Mouse (Mus musculus) intestine, embryonic 15.5 days (tissue): ENCODE measurements at regions not wholly inside any gene's neighbourhood (a gene's known extent, or its start where the extent isn't known, plus 50 kb on each side); places are given as distances from the start of the nearest gene placed in this dataset.
"Not testable (repeated sequence)": the region's sequence is repeated elsewhere in the genome, so short reads cannot be mapped to it uniquely, and the experiment has no call there.

Experiments used
- ATAC-seq: fragments of 200-750 bp; cut with Nextera tagmentation; 2 replicates; pipeline ENCODE4 v1.8.0; 2017; ENCODE audit warnings: moderate TSS enrichment, moderate library complexity
- H3K27ac ChIP-seq: fragments of 300-500 bp; sonication (generic); 2 replicates; pipeline ENCODE4 v1.5.1; 2015; ENCODE audit warnings: mild to moderate bottlenecking, inconsistent platforms
- H3K27me3 ChIP-seq: fragments of 300-500 bp; sonication (generic); replicated peaks from 2 replicates; pipeline ENCODE4 v1.6.1; 2015; ENCODE audit warnings: inconsistent platforms
- H3K36me3 ChIP-seq: fragments of 300-500 bp; sonication (generic); 2 replicates; pipeline ENCODE4 v1.6.1; 2015; ENCODE audit warnings: inconsistent platforms
- H3K4me1 ChIP-seq: fragments of 300-500 bp; sonication (generic); replicated peaks from 2 replicates; pipeline ENCODE4 v1.6.1; 2015; ENCODE audit warnings: inconsistent platforms
- H3K4me2 ChIP-seq: fragments of 300-500 bp; sonication (generic); replicated peaks from 2 replicates; pipeline ENCODE4 v1.6.1; 2015; ENCODE audit warnings: mild to moderate bottlenecking, inconsistent platforms
- H3K4me3 ChIP-seq: fragments of 300-500 bp; sonication (generic); replicated peaks from 2 replicates; pipeline ENCODE4 v1.5.1; 2015; ENCODE audit warnings: inconsistent platforms
- H3K9ac ChIP-seq: fragments of 300-500 bp; sonication (generic); 2 replicates; pipeline ENCODE4 v1.6.1; 2015; ENCODE audit warnings: inconsistent platforms
- H3K9me3 ChIP-seq: fragments of 300-500 bp; sonication (generic); 2 replicates; pipeline ENCODE4 v1.6.1; 2016; ENCODE audit warnings: inconsistent platforms
- WGBS: fragments of 180-500 bp; shearing (Covaris S2); methylation state at CpG from one replicate; pipeline ENCODE4 v1.1.7; 2015; 5-methylcytosine and 5-hydroxymethylcytosine counted together

- no peak overlapping the region for H3K27ac ChIP-seq
- no peaks in the 10 kb centered on the region for H3K4me1 ChIP-seq
- no peaks in the 10 kb centered on the region for H3K36me3 ChIP-seq
- no peak for ATAC-seq
- H3K27me3 ChIP-seq = no peaks in the 10 kb centered on the region
- H3K9me3 ChIP-seq = no peaks in the 10 kb centered on the region
- 70% methylated on average over 3 of the region's 3 CpGs for WGBS
- no peak overlapping the region for H3K4me2 ChIP-seq
- H3K4me3 ChIP-seq = no peak overlapping the region
- H3K9ac ChIP-seq = no peak overlapping the region
These were observed 189.1 kb upstream of the P2ry1 start for GRCm38 (mm10) chr3:60813485-60813884.

DNA sequence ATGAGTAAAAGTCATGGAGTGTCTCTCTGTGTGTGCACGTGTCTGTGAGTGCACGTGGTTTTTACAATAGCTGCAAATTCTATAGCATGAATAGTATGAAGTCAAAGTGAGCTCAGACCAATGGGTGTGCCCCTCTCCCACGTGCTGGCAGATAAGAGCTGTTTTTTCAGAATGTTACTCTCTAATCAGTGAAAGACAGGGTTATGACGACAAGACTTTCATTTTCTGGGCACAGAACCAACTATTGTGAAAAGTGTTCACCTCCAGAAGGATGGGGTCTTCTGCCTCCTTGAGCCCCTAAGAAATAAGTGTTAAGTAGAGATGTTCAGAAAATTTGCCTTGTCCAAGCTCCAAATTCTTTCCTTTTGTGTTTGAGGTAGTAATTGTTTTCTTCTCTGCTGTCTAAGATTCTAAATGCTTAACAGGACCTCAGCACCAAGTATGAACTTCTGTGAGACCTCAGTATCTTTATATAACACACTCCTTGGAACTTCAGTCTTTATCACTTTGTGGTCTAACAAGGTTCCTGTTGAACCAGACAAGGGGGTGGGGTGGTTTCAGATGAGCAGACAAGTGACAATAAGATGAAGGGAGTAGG lies 182.8 kb upstream of the P2ry1 start:
- no peaks in the 10 kb centered on the region for H3K9me3 ChIP-seq
- H3K4me2 ChIP-seq = no peak overlapping the region
- no peaks in the 10 kb centered on the region for H3K27me3 ChIP-seq
- H3K9ac ChIP-seq = no peak overlapping the region
- H3K4me1 ChIP-seq = no peaks in the 10 kb centered on the region
- H3K27ac ChIP-seq = no peak overlapping the region
- no peaks in the 10 kb centered on the region for H3K36me3 ChIP-seq
- no peak overlapping the region for H3K4me3 ChIP-seq
- ATAC-seq = peak; percentile 82
- WGBS = 55% methylated on average over 4 of the region's 4 CpGs

- Histone ChIP-seq H3K4me3 (no peak overlapping the region), H3K9ac (no peak overlapping the region), H3K36me3 (no peaks in the 10 kb centered on the region), H3K9me3 (no peaks in the 10 kb centered on the region), H3K27ac (no peak overlapping the region), H3K27me3 (no peaks in the 10 kb centered on the region), H3K4me1 (no peaks in the 10 kb centered on the region), H3K4me2 (no peak overlapping the region)
- no peak for ATAC-seq
These were observed 181.1 kb upstream of the P2ry1 start for GRCm38 (mm10) chr3:60821463-60821862.

GRCm38 (mm10) chr3:60826759-60827158 lies 175.8 kb upstream of the P2ry1 start:
- Histone ChIP-seq H3K9ac (no peak overlapping the region), H3K27me3 (no peaks in the 10 kb centered on the region), H3K9me3 (no peaks in the 10 kb centered on the region), H3K27ac (no peak overlapping the region), H3K36me3 (no peaks in the 10 kb centered on the region), H3K4me1 (no peaks in the 10 kb centered on the region), H3K4me2 (no peak overlapping the region), H3K4me3 (no peak overlapping the region)
- WGBS = 57% methylated on average over 4 of the region's 4 CpGs
- ATAC-seq = no peak

DNA sequence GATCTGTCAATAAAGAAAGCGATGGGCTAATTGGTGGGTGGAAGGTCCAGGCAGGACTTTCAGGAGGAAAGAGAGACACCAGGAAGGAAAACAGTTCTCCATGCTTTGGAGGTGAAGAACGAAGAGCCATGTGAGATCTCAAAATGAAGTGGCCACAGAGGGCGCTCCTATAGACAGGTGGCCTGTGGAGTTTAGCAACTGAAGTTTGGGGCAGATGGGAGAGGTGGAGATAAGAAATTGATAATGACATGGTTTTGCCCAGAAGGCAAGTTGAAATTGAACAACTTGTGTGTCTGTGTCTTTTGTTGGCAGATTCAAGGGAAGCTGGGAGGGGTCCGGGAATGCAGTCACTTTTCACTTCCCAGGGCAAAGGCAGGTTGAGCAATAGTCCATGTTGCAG lies 170.2 kb upstream of the P2ry1 start:
- WGBS = 84% methylated on average over 4 of the region's 4 CpGs
- Histone ChIP-seq H3K9me3 (no peaks in the 10 kb centered on the region), H3K4me1 (no peaks in the 10 kb centered on the region), H3K4me3 (no peak overlapping the region), H3K36me3 (no peaks in the 10 kb centered on the region), H3K4me2 (no peak overlapping the region), H3K27ac (no peak overlapping the region), H3K9ac (no peak overlapping the region), H3K27me3 (no peaks in the 10 kb centered on the region)
- no peak for ATAC-seq

GRCm38 (mm10) chr3:60841895-60842294 lies 160.7 kb upstream of the P2ry1 start:
- H3K4me2 ChIP-seq = no peak overlapping the region
- no peak overlapping the region for H3K9ac ChIP-seq
- no peaks in the 10 kb centered on the region for H3K9me3 ChIP-seq
- H3K36me3 ChIP-seq = no peaks in the 10 kb centered on the region
- no peak overlapping the region for H3K27ac ChIP-seq
- H3K27me3 ChIP-seq = no peaks in the 10 kb centered on the region
- ATAC-seq = no peak
- no peaks in the 10 kb centered on the region for H3K4me1 ChIP-seq
- H3K4me3 ChIP-seq = no peak overlapping the region
- WGBS = 94% methylated on average over 1 of the region's 1 CpGs

- 79% methylated on average over 2 of the region's 2 CpGs for WGBS
- H3K4me2 ChIP-seq = no peak overlapping the region
- no peak overlapping the region for H3K27ac ChIP-seq
- H3K4me3 ChIP-seq = no peak overlapping the region
- H3K9ac ChIP-seq = no peak overlapping the region
- H3K9me3 ChIP-seq = no peaks in the 10 kb centered on the region
- ATAC-seq = no peak
- no peaks in the 10 kb centered on the region for H3K4me1 ChIP-seq
- H3K36me3 ChIP-seq = no peaks in the 10 kb centered on the region
- no peaks in the 10 kb centered on the region for H3K27me3 ChIP-seq
These were observed 157.3 kb upstream of the P2ry1 start for GRCm38 (mm10) chr3:60845293-60845692.

- Histone ChIP-seq H3K27ac (no peak overlapping the region), H3K27me3 (no peaks in the 10 kb centered on the region), H3K36me3 (no peaks in the 10 kb centered on the region), H3K9ac (no peak overlapping the region), H3K4me1 (no peaks in the 10 kb centered on the region), H3K9me3 (no peaks in the 10 kb centered on the region), H3K4me2 (no peak overlapping the region), H3K4me3 (no peak overlapping the region)
- WGBS = 89% methylated on average over 2 of the region's 2 CpGs
- no peak for ATAC-seq
These were observed 154.2 kb upstream of the P2ry1 start for GRCm38 (mm10) chr3:60848437-60848836.

DNA sequence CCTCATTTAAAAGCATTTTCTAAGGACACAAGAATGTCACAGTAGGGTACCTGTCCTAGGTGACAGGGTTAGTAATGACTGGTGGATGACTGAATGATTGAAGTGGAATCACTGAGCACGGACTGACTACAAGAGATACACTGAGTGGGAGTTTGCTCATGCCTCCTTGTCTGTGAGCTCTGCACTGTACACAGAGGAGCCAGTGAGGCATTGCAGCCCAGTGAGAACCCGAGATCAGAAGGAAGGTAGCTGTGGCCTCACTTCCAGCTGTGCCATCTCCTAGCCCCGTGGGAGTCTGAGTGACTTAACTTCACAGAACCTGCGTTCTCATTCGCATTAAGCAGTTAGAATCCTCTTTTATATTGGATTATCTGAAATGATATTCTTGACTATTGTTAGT lies 148.8 kb upstream of the P2ry1 start:
- no peak overlapping the region for H3K4me3 ChIP-seq
- 69% methylated on average over 5 of the region's 5 CpGs for WGBS
- ATAC-seq = no peak
- H3K4me1 ChIP-seq = no peaks in the 10 kb centered on the region
- no peaks in the 10 kb centered on the region for H3K9me3 ChIP-seq
- H3K4me2 ChIP-seq = no peak overlapping the region
- H3K36me3 ChIP-seq = no peaks in the 10 kb centered on the region
- no peaks in the 10 kb centered on the region for H3K27me3 ChIP-seq
- H3K27ac ChIP-seq = no peak overlapping the region
- H3K9ac ChIP-seq = no peak overlapping the region

DNA sequence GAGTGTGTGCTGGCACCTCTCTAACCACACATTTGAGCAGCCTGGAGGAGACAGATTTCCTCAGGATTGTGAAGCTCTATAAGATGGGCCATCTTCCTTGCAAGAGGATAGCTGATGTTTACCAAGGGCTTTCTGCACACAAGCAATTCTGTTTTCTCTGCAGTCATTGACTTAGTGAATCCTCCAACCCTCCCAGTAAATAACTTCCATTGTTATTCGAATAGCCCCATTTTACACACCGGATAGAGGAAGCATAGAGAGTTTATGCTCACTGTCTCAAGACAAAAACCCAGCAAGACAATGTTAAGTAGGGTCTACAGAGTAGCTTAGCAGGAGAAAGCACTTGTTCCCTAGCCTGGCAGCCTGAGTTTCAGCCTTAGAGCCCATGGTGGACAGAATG lies 146.9 kb upstream of the P2ry1 start:
- no peak for ATAC-seq
- 70% methylated on average over 2 of the region's 2 CpGs for WGBS
- H3K4me2 ChIP-seq = no peak overlapping the region
- no peak overlapping the region for H3K27ac ChIP-seq
- no peaks in the 10 kb centered on the region for H3K36me3 ChIP-seq
- no peak overlapping the region for H3K9ac ChIP-seq
- no peak overlapping the region for H3K4me3 ChIP-seq
- H3K4me1 ChIP-seq = no peaks in the 10 kb centered on the region
- no peaks in the 10 kb centered on the region for H3K9me3 ChIP-seq
- no peaks in the 10 kb centered on the region for H3K27me3 ChIP-seq

DNA sequence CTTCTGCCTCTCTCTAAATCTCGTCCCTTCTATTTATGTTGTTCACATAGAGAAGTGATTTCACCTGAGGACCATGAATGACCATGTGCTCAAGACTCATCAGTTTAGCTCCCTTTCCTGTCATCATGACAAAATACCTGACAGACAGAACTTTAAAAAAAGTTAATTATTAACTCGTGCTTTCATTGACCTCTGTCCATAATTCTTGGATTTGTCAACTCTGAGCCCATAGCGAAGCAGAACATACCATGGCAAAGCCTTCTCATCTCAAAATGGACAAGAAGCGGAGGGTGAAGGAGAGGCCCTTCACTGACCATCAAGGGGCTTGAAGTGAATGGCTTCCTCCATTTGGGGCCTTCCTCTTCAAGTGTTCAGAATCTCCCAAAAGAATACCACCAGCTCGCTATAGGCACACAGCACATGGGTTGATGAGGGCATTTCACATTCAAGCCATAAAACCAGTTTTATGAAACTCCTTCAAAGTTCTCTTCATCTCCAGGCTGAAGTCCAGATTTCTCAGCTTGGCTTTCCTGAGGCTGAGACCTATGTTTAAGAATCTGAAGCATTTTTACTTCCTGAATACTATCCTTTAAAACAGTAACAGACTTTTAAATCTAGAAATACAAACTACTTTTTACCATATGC lies 144.0 kb upstream of the P2ry1 start:
- no peaks in the 10 kb centered on the region for H3K27me3 ChIP-seq
- no peak overlapping the region for H3K9ac ChIP-seq
- no peaks in the 10 kb centered on the region for H3K36me3 ChIP-seq
- no peak overlapping the region for H3K27ac ChIP-seq
- peak; percentile 73 for ATAC-seq
- WGBS = 68% methylated on average over 5 of the region's 5 CpGs
- H3K4me2 ChIP-seq = no peak overlapping the region
- no peaks in the 10 kb centered on the region for H3K4me1 ChIP-seq
- H3K4me3 ChIP-seq = no peak overlapping the region
- H3K9me3 ChIP-seq = no peaks in the 10 kb centered on the region

DNA sequence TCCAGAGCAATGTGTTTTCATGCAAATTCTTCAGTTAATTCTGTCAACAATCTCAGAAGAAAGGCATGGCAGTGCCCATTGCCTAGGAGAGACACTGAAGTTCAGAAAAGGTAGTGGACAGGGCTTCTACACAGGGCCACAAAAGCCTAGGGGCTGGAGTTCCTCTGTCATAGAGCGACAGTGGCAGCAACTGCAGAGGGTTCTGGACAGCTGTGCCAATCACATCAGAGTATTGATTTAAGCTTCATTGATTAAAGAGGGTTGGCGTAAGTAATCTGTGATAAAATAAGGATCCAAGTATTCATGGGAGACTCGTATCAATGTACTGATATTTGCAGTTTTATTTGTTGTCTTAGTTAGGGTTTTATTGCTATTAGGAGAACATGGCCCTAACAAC lies 143.5 kb upstream of the P2ry1 start:
- 82% methylated on average over 3 of the region's 3 CpGs for WGBS
- H3K27ac ChIP-seq = no peak overlapping the region
- no peaks in the 10 kb centered on the region for H3K36me3 ChIP-seq
- H3K4me1 ChIP-seq = no peaks in the 10 kb centered on the region
- no peaks in the 10 kb centered on the region for H3K9me3 ChIP-seq
- no peak for ATAC-seq
- no peaks in the 10 kb centered on the region for H3K27me3 ChIP-seq
- H3K9ac ChIP-seq = no peak overlapping the region
- H3K4me2 ChIP-seq = no peak overlapping the region
- H3K4me3 ChIP-seq = no peak overlapping the region

DNA sequence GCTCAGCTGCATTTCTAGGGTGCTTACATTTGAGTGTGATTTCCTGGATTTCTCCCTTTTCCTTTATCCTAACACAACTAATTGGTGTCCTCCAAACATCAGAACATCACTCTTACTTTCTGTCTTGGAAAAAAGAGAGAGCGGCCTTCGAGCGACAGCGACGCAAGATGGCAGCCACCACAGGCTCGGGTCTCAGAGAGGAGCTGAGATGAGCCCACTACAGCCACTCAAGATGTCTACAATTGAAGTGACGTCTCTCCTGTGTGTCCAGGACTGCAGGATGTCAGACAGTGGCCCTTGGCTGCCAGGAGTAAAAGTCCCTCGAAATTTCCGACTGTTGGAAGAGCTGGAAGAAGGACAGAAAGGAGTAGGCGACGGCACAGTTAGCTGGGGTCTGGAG lies 125.7 kb upstream of the P2ry1 start:
- H3K9ac ChIP-seq, ATAC-seq, H3K27me3 ChIP-seq, H3K4me1 ChIP-seq, H3K4me2 ChIP-seq, H3K4me3 ChIP-seq, H3K36me3 ChIP-seq, H3K27ac ChIP-seq, H3K9me3 ChIP-seq: not testable (repeated sequence)
- WGBS = 95% methylated on average over 11 of the region's 11 CpGs
